9 mouse cellular contexts compared by ENCODE assay signal in genomic region chr8:95952257-95952656, GRCm38 (mm10).
A peak's percentile ranks its signal among the peaks of the same experiment; 100 is the strongest.
DNase-seq lines count a peak whose midpoint lies in the region; ATAC-seq and TF ChIP-seq lines count a peak whose summit lies in the region.
"Had no signal": no experiment of that assay in that cellular context is flagged by ENCODE, and none has a peak within 500 bp of the region (broad histone marks: within the 10 kb centered on the region; RNA-seq: fewer than 3 reads in every experiment).

No protein-coding gene starts in this region.

- no peaks in the 10 kb centered on the region for H3K9me3 ChIP-seq in megakaryocyte, embryonic 14.5 days
- no peaks in the 10 kb centered on the region for H3K9me3 ChIP-seq in limb, embryonic 14.5 days (ENCODE audit: control insufficient read depth, low read length)
- H3K9me3 ChIP-seq in stomach, postnatal 0 days (ENCODE audit: control insufficient read depth, low read length) = no peaks in the 10 kb centered on the region
- H3K9me3 ChIP-seq: liver, embryonic 15.5 days had no signal

- H3K27ac ChIP-seq in limb, embryonic 14.5 days (replicated peaks; ENCODE audit: low read depth, low read length) = no peak overlapping the region
- no peak overlapping the region for H3K27ac ChIP-seq in stomach, postnatal 0 days (replicated peaks)
- H3K27ac ChIP-seq: liver, embryonic 15.5 days had no signal

- ATAC-seq in megakaryocyte, adult 5-6 weeks (ENCODE audit: poor library complexity, severe bottlenecking) = no peak
- peak; percentile 60; the same call in 1 of the 2 replicates for ATAC-seq in limb, embryonic 14.5 days (ENCODE audit: low FRiP score, low read depth)
- ATAC-seq in stomach, postnatal 0 days (ENCODE audit: low FRiP score, low TSS enrichment) = no peak

- TF ChIP-seq EP300 in stomach, postnatal 0 days (optimal IDR thresholded peaks at IDR 0.05) = no peak

- H3K4me2 ChIP-seq in limb, embryonic 14.5 days (replicated peaks; ENCODE audit: low read depth, low read length, severe bottlenecking) = peak overlapping the region; percentile 41; the same call in 1 of the 2 replicates
- peak overlapping the region; percentile 40; the same call in 1 of the 2 replicates for H3K4me2 ChIP-seq in stomach, postnatal 0 days (replicated peaks; ENCODE audit: low read depth)

- no peak for TF ChIP-seq CTCF in stomach, postnatal 0 days (IDR thresholded peaks at IDR 0.05; ENCODE audit: low read depth)

- H3K9ac ChIP-seq in limb, embryonic 14.5 days (ENCODE audit: low read depth, low read length, severe bottlenecking) = no peak overlapping the region
- H3K9ac ChIP-seq in stomach, postnatal 0 days (ENCODE audit: low read length) = no peak overlapping the region
- H3K9ac ChIP-seq: liver, embryonic 15.5 days had no signal

- no peaks in the 10 kb centered on the region for H3K4me1 ChIP-seq in megakaryocyte, embryonic 14.5 days
- H3K4me1 ChIP-seq in limb, embryonic 14.5 days (ENCODE audit: control insufficient read depth, insufficient read depth, low read length) = no peaks in the 10 kb centered on the region
- H3K4me1 ChIP-seq in stomach, postnatal 0 days (replicated peaks; ENCODE audit: control insufficient read depth, insufficient read depth) = no peaks in the 10 kb centered on the region
- H3K4me1 ChIP-seq: liver, embryonic 15.5 days had no signal

- H3K27me3 ChIP-seq in megakaryocyte, embryonic 14.5 days (replicated peaks) = peaks cover 6% of the 10 kb centered on the region
- 0 out of 2 replicates have a peak, but pooled peaks cover 5% of the 10 kb centered on the region for H3K27me3 ChIP-seq in limb, embryonic 14.5 days (ENCODE audit: control insufficient read depth, insufficient read depth, low read length)
- H3K27me3 ChIP-seq in stomach, postnatal 0 days (ENCODE audit: control insufficient read depth, insufficient read depth, low read length) = no peaks in the 10 kb centered on the region
- H3K27me3 ChIP-seq: liver, embryonic 15.5 days had no signal

- H3K4me3 ChIP-seq in megakaryocyte, embryonic 14.5 days (replicated peaks) = peak overlapping the region; percentile 65
- peak overlapping the region; percentile 28 for H3K4me3 ChIP-seq in limb, embryonic 14.5 days (replicated peaks; ENCODE audit: low read length)
- no peak overlapping the region for H3K4me3 ChIP-seq in stomach, postnatal 0 days (ENCODE audit: low read depth, low read length)
- H3K4me3 ChIP-seq: liver, embryonic 15.5 days had no signal

- DNase-seq in cerebellum, postnatal 14 days = peak; percentile 10 to 15
- DNase-seq in cerebellum, adult 11-12 months = no peak
- DNase-seq in limb, embryonic 14.5 days (ENCODE audit: low spot score) = no peak
- no peak for DNase-seq in stomach, postnatal 0 days (ENCODE audit: low spot score)
- DNase-seq in MN1 (ENCODE audit: low spot score) = no peak
- no peak for DNase-seq in right cerebral cortex, postnatal 36 days (ENCODE audit: low spot score in 2 of 2)

- 36% methylated on average over 10 of the region's 10 CpGs for WGBS in limb, embryonic 14.5 days
- 30% methylated on average over 10 of the region's 10 CpGs for WGBS in stomach, postnatal 0 days

- no peaks in the 10 kb centered on the region for H3K36me3 ChIP-seq in megakaryocyte, embryonic 14.5 days (replicated peaks; ENCODE audit: low read length)
- no peaks in the 10 kb centered on the region for H3K36me3 ChIP-seq in limb, embryonic 14.5 days (ENCODE audit: control insufficient read depth, insufficient read depth, low read length)
- H3K36me3 ChIP-seq in stomach, postnatal 0 days (ENCODE audit: control insufficient read depth, insufficient read depth, low read length) = no peaks in the 10 kb centered on the region
- H3K36me3 ChIP-seq: liver, embryonic 15.5 days had no signal

- no peak for TF ChIP-seq POLR2A in limb, embryonic 14.5 days (IDR thresholded peaks at IDR 0.05; ENCODE audit: borderline replicate concordance, extremely low read depth, insufficient read depth, insufficient read length)

Comparison
In these comparisons a context has a peak if more than half of its experiments do, and no peak if none do; other contexts are left out.
1. DNase-seq: peak in cerebellum, postnatal 14 days (2 of 2); none in cerebellum, adult 11-12 months (single experiment), limb, embryonic 14.5 days (single experiment), stomach, postnatal 0 days (single experiment), MN1 (single experiment) and right cerebral cortex, postnatal 36 days (0 of 2).